Mouse (Mus musculus) limb, embryonic 10.5 days (tissue): Measurements from ENCODE around the gene Gcm1. TPM values are rescaled to one million over a fixed set of nuclear protein-coding genes. Genes with fewer than 3 reads are reported as not detected.
A peak's percentile ranks its signal among the peaks of the same experiment; 100 is the strongest.

Experiments used
- DNase-seq: peaks from one replicate; pipeline ENCODE4 v3.0.0-alpha.2; 2017; ENCODE audit warnings: low spot score
- H3K27ac ChIP-seq: fragments of 300-500 bp; sonication (generic); 2 replicates; pipeline ENCODE4 v1.5.1; 2016; ENCODE audit warnings: mild to moderate bottlenecking
- H3K27me3 ChIP-seq: fragments of 300-500 bp; sonication (generic); 2 replicates; pipeline ENCODE4 v1.6.1; 2016; ENCODE audit warnings: low read depth, mild to moderate bottlenecking; ENCODE audit not compliant: poor library complexity, severe bottlenecking
- H3K36me3 ChIP-seq: fragments of 300-500 bp; sonication (generic); 2 replicates; pipeline ENCODE4 v1.6.1; 2016; ENCODE audit warnings: mild to moderate bottlenecking, moderate library complexity
- H3K4me1 ChIP-seq: fragments of 300-500 bp; sonication (generic); 2 replicates; pipeline ENCODE4 v1.6.1; 2016
- H3K4me3 ChIP-seq: fragments of 300-500 bp; sonication (generic); 2 replicates; pipeline ENCODE4 v1.5.1; 2016; ENCODE audit warnings: mild to moderate bottlenecking, moderate library complexity
- H3K9me3 ChIP-seq: fragments of 300-500 bp; sonication (generic); replicated peaks from 2 replicates; pipeline ENCODE4 v1.6.1; 2016; ENCODE audit warnings: mild to moderate bottlenecking
- WGBS: fragments of 180-500 bp; shearing (Covaris S2); methylation state at CpG from one replicate; pipeline ENCODE4 v1.1.7; 2016; 5-methylcytosine and 5-hydroxymethylcytosine counted together
- polyA plus RNA-seq: library from polyadenylated mRNA; unstranded; fragments of >200 nt; fragmentation: Nextera tagmentation; extraction: Ambion mirVana; gene quantifications from 2 replicates; pipeline ENCODE4 v1.2.1, GENCODE M21; 2016

The Gcm1 gene
- polyA plus RNA-seq, result not detected in 2 replicates

DNA sequence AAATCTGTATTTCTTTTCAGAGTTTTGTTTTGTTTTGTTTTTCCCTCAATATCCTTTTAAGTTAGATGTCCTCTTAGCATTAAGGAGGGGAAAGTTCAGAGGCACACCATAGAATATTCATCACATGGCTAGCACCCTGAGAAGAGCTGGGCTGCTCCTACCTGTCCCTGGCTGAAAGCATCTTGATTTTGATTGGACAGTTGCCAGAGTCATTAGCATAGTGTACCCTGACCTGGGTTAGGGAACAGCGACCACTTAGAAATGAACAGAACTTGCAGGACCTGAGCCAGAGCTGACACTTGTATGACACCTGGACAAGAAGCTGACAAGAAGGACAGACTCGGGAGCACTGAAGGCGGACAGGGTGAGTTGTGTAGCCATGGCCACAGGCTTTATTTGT lies at the start of gene Gcm1:
Gene Gcm1 (plus strand): TSS at position 248 of the 400 bp plus-strand sequence.
- Histone ChIP-seq H3K4me3 (no peak within 1 kb of the TSS), H3K4me1 (peaks cover 15% of the 10 kb centered on the region), H3K36me3 (no peaks in the 10 kb centered on the region), H3K9me3 (no peaks in the 10 kb centered on the region), H3K27ac (no peak within 1 kb of the TSS), H3K27me3 (no peaks in the 10 kb centered on the region)
- no peak for DNase-seq
- WGBS, result 58% methylated on average over 3 of the region's 3 CpGs

DNA sequence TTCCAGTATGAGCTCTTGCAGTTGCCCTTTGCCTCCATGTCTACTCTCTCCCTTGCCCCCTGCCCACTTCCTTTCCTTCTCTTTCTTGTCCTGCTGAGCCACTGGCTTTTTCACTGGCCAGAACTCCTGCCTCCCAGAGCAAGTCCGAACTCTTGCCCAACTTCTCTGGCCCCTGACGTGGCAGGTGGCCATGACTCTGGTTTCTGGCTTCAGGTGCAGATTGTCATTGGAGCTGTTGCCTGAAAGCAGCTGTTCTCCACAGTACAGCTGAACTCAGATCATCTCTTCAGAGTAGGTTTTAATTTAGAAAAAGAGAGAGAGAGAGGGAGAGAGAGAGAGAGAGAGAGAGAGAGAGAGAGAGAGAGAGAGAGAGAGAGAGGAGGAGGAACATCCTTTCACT lies 48.4 kb upstream of the Gcm1 start:
- Histone ChIP-seq H3K27ac (no peak overlapping the region), H3K36me3 (no peaks in the 10 kb centered on the region), H3K27me3 (no peaks in the 10 kb centered on the region), H3K4me1 (0 out of 2 replicates have a peak, but pooled peaks cover 4% of the 10 kb centered on the region), H3K9me3 (no peaks in the 10 kb centered on the region), H3K4me3 (no peak overlapping the region)
- WGBS, result 89% methylated on average over 2 of the region's 2 CpGs
- no peak for DNase-seq

DNA sequence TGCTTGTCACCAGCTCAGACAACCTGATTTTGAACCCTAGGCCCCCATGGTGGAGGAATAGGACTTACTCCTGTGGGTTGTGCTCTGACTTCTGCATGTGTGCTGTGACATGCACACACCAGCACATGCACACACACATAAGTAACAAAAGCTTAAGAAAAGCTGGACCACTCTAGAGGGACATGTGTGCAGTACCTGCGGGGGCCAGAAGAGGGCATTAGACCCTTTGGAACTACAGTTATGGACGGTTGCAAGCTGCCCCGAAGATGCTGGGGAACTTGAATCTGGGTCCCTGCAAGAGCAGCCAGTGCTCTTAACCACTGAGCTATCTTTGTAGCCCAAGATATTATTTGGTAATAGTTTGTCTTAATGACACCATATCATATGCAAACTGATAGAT lies 46.2 kb upstream of the Gcm1 start:
- 0 out of 2 replicates have a peak, but pooled peaks cover 4% of the 10 kb centered on the region for H3K4me1 ChIP-seq
- no peaks in the 10 kb centered on the region for H3K27me3 ChIP-seq
- no peak for DNase-seq
- H3K9me3 ChIP-seq, result no peaks in the 10 kb centered on the region
- WGBS, result 55% methylated on average over 3 of the region's 3 CpGs
- no peaks in the 10 kb centered on the region for H3K36me3 ChIP-seq
- no peak overlapping the region for H3K27ac ChIP-seq
- H3K4me3 ChIP-seq, result no peak overlapping the region

DNA sequence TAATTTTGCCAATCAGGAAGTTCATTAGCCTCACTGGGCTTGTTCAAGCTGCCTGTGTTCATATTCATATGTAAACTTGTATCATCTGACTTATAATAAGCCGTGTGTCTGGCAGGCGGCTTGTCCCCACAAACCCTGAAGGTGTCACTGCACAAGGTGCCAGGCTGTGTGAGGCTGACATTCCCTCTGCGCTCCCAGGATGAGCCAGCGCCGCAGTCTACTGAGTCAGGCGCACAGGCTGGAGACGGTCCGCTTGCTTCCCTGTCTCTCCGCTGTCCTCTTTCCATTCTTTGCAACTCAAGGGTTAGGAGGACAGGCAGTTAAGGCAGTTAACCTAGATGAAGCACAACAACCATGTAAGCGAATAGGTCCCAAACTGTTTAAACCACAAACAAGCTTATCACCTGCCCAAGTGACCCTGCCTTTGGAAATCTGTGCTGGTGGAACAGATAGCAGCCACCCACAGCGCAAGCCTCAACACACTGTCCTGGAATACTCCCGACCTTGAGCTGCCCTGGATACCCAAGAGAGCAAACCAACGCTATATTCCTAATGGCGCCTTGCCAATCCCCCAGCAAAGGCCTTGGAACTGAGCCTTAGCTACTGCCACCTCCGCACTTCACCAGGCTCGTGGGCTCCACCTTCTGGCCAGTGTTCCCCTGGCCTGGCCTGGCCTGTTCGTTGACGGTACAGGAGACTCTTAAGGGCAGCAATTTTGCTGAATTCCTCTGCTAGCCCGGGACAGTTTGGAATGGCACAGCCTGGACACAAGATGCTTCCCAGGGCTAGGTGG lies 45.3 kb upstream of the Gcm1 start:
- DNase-seq, result peak; percentile 80
- no peaks in the 10 kb centered on the region for H3K36me3 ChIP-seq
- 62% methylated on average over 19 of the region's 19 CpGs for WGBS
- no peaks in the 10 kb centered on the region for H3K9me3 ChIP-seq
- no peak overlapping the region for H3K27ac ChIP-seq
- no peak overlapping the region for H3K4me3 ChIP-seq
- no peaks in the 10 kb centered on the region for H3K27me3 ChIP-seq
- 0 out of 2 replicates have a peak, but pooled peaks cover 4% of the 10 kb centered on the region for H3K4me1 ChIP-seq

DNA sequence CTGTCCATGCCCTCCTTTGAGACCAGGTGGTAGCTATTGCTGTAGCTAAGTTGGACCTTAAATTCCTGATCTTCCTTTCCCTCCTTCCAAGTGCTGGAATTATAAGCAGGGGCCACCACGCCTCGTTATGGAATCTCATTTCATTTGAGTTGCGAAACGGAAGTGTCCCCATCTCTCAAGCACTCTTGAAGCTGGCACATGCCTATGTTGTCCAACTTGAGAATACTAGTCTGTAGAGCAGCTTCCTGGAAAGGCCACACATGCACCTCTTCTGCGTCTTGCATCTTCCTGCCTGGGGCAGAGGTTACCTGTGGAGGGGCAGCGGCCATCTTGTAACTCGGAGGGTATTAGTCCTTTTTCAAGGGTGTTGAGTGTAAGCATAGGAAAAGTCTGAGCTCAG lies 42.3 kb upstream of the Gcm1 start:
- DNase-seq, result no peak
- WGBS, result 94% methylated on average over 7 of the region's 7 CpGs
- H3K4me1 ChIP-seq, result 0 out of 2 replicates have a peak, but pooled peaks cover 4% of the 10 kb centered on the region
- H3K27me3 ChIP-seq, result no peaks in the 10 kb centered on the region
- H3K36me3 ChIP-seq, result no peaks in the 10 kb centered on the region
- no peaks in the 10 kb centered on the region for H3K9me3 ChIP-seq
- H3K27ac ChIP-seq, result no peak overlapping the region
- no peak overlapping the region for H3K4me3 ChIP-seq

DNA sequence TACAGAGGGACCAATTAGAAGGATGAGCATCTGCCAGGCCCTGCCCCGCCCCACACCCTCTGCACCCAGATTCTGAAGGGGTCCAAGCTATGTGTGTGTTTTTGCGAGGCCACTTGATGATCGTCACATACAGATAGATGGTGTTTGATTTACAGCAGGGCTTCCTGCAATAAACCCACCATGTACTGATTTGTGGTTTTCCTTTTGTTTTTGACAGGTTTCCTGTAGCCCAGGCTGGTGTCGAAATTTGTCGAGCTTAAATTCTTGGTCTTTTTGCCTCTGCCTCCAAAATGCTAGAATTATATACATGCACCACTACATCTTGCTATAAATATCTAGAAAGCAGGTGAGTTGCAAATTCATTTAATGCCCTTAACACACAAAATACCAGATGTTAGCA lies 41.5 kb upstream of the Gcm1 start:
- Histone ChIP-seq H3K36me3 (no peaks in the 10 kb centered on the region), H3K4me1 (0 out of 2 replicates have a peak, but pooled peaks cover 4% of the 10 kb centered on the region), H3K27ac (no peak overlapping the region), H3K27me3 (no peaks in the 10 kb centered on the region), H3K4me3 (no peak overlapping the region), H3K9me3 (no peaks in the 10 kb centered on the region)
- DNase-seq, result no peak
- 92% methylated on average over 5 of the region's 5 CpGs for WGBS

DNA sequence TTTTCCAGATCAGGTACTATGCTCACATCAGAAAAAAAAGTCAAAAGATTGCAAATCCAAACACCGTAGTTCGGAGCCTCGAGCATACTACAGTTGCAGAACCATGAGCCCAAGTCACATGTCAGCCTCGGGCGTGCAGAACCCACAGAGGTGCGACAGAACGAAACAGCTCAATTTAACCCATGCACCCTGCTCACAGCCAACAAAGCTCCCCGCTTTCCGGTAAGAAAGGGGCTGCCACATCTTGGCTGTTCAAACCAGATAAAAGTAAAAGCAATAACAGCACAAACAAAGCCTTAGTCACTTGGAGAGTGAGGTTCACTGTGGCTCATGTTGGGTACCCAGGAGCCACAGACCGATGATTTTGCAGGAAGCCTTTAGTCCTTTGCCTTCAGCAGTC lies 41.0 kb upstream of the Gcm1 start:
- Histone ChIP-seq H3K9me3 (no peaks in the 10 kb centered on the region), H3K4me3 (no peak overlapping the region), H3K27ac (no peak overlapping the region), H3K27me3 (no peaks in the 10 kb centered on the region), H3K4me1 (0 out of 2 replicates have a peak, but pooled peaks cover 4% of the 10 kb centered on the region), H3K36me3 (no peaks in the 10 kb centered on the region)
- DNase-seq, result no peak
- 86% methylated on average over 10 of the region's 10 CpGs for whole genome bisulfite sequencing

DNA sequence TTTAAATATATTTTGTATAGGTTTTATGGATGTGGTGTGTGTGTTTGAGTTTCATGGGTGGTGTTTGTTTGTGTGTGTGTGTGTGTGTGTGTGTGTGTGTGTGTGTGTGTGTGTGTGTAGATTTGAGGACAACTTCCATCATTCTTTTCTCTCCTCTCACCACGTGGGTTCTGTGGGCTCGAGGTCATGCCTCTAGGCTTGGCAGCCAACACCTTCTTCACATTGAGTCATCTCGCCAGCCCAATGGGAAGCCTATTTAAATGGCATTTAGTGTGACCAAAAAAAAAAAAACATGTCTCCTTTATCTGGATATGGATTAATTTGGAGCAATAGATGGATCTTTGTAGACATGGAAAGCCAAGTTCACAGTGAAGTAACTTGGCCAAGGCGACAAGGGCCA lies 39.7 kb upstream of the Gcm1 start:
- WGBS, result 82% methylated on average over 4 of the region's 4 CpGs
- H3K4me1 ChIP-seq, result no peaks in the 10 kb centered on the region
- no peak for DNase-seq

DNA sequence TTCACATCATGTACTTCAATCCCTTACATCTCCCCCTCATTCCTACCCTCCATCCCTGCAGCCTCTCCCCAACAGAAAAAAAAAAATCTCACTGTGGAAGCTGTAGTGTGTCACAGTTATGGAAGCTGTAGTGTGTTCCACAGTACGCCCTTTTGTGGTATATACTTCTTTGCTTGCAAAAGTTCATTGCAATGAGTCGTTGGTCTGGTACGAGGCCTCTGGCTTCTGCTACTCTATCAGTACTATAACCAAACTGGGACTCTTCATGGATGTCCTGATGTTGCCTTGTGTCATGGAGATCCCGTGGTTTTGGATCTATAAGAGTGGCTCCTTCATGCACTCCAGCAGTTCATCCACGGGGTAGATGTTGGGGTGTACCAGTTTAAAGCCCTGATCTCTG lies 39.0 kb upstream of the Gcm1 start:
- no peaks in the 10 kb centered on the region for H3K4me1 ChIP-seq
- no peak overlapping the region for H3K27ac ChIP-seq
- H3K27me3 ChIP-seq, result no peaks in the 10 kb centered on the region
- no peak for DNase-seq
- no peaks in the 10 kb centered on the region for H3K36me3 ChIP-seq
- no peaks in the 10 kb centered on the region for H3K9me3 ChIP-seq
- 91% methylated on average over 5 of the region's 5 CpGs for WGBS
- H3K4me3 ChIP-seq, result no peak overlapping the region

More for the DNA sequence above, 39.7 kb upstream of the Gcm1 start:
- Histone ChIP-seq H3K9me3 (no peaks in the 10 kb centered on the region), H3K4me3 (no peak overlapping the region), H3K27me3 (no peaks in the 10 kb centered on the region), H3K36me3 (no peaks in the 10 kb centered on the region), H3K27ac (no peak overlapping the region)

DNA sequence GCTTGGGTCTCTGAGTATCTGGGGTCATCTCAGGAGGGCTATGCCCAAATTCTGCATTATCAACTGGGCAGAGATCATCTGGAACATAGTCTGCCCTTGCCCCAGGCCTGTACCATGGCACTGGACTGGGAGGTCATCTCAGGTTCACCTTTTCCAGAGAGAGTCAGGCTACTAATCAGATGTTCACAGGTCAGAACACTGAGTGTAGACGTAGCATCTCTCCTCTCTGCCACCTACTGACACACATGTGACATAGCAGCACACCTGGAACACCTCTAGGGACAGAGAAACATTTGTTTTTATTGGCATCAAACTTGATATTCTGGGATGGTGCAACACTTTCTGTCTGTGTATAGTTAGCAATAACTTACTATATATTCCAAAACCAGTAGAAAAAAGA lies 37.9 kb upstream of the Gcm1 start:
- no peaks in the 10 kb centered on the region for H3K27me3 ChIP-seq
- H3K4me1 ChIP-seq, result no peaks in the 10 kb centered on the region
- DNase-seq, result no peak
- H3K27ac ChIP-seq, result no peak overlapping the region
- no peaks in the 10 kb centered on the region for H3K36me3 ChIP-seq
- H3K9me3 ChIP-seq, result no peaks in the 10 kb centered on the region
- 38% methylated on average over 1 of the region's 1 CpGs for WGBS
- no peak overlapping the region for H3K4me3 ChIP-seq

DNA sequence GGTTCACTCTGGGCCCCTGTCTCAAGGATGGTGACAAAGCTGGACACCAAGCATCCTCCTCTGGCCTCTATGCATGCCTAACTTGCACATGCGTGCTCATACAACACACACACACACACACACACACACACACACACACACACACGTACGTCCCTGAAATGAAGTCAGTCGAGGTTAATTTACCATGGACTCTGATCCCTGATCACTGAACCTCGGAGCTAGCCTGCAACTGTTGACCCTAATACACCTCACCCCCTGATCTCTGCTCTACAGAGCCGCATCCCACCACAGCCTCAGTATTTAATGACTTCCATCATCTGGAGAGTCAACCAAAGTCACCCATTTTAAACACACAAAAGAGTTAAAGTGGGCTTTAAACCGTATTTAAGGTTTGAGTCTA lies 35.9 kb upstream of the Gcm1 start:
- no peak for DNase-seq
- H3K4me1 ChIP-seq, result no peaks in the 10 kb centered on the region
- H3K27ac ChIP-seq, result no peak overlapping the region
- no peaks in the 10 kb centered on the region for H3K9me3 ChIP-seq
- WGBS, result 89% methylated on average over 7 of the region's 7 CpGs
- H3K36me3 ChIP-seq, result no peaks in the 10 kb centered on the region
- no peak overlapping the region for H3K4me3 ChIP-seq
- no peaks in the 10 kb centered on the region for H3K27me3 ChIP-seq

DNA sequence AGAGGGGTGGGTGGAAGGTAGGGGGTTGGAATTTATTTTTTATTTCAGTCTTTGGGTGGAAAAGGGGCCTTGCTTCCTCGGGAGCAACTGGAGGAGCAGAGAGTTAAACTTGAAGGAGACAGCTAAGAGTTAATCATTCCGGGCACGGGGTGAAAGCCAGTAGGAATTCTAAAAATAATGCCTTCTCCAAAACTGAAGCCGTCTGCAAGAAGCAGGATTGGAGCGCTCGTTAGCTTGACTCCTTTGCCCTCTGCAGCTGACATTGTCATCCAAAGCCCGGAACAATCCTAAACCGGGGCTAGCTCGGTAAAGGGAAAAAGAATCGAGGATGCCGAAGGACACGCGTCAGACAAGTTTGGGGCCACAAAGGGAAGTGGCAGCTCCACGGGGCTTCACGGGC lies 35.4 kb upstream of the Gcm1 start:
- Histone ChIP-seq H3K4me3 (no peak overlapping the region), H3K4me1 (peaks cover 3% of the 10 kb centered on the region), H3K27me3 (no peaks in the 10 kb centered on the region), H3K36me3 (no peaks in the 10 kb centered on the region), H3K27ac (no peak overlapping the region), H3K9me3 (no peaks in the 10 kb centered on the region)
- DNase-seq, result no peak
- 78% methylated on average over 15 of the region's 15 CpGs for WGBS

DNA sequence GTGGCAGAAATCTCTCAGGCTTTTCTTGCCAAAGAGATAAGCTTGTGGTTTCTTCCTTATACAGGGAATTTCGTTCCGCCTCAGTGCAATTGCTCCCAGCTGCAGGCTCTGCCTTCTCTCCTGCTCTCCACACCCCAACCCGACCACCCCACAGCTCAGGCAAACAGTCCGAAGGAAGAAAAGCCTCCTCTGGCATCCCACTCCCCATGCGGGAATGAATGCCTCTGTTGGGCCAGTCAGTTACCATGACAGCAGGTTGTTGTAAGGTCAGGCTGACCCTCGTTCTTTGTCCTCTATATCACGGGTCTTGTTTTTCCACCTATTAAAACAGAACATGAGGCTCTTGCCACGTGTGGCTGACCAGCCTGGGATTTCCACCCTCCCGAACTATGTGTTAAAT lies 30.5 kb upstream of the Gcm1 start:
- DNase-seq, result no peak
- WGBS, result 62% methylated on average over 9 of the region's 9 CpGs

More for the DNA sequence above, 30.5 kb upstream of the Gcm1 start:
- H3K36me3 ChIP-seq, result no peaks in the 10 kb centered on the region
- no peak overlapping the region for H3K4me3 ChIP-seq
- H3K27ac ChIP-seq, result no peak overlapping the region
- no peaks in the 10 kb centered on the region for H3K9me3 ChIP-seq
- no peaks in the 10 kb centered on the region for H3K27me3 ChIP-seq
- H3K4me1 ChIP-seq, result peaks cover 10% of the 10 kb centered on the region
